14 mouse cellular contexts compared by ENCODE assay signal in the genomic region with DNA sequence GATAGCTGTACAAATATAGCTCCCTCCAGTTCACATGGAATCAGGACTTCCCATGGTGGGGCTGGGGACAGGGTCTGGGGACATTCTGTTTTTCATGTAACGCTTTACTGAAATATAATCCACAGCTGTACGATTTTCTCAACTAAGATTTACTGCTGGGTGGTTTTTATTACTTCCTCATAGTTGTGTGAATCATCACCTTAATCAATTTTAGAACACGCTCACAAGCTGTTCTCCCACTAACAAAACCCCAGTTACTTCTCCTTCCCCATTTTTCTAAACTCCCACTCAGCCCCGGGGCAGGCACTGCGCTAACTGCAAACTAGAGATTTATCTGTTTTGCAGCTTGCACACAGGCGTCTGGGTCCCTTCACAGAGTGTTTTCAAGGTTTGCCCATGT. TPM values are rescaled to one million over a fixed set of nuclear protein-coding genes. Genes with fewer than 3 reads are reported as not detected.
DNase-seq lines count a peak whose midpoint lies in the region; ATAC-seq and TF ChIP-seq lines count a peak whose summit lies in the region.
"Had no signal": no experiment of that assay in that cellular context is flagged by ENCODE, and none has a peak within 500 bp of the region (broad histone marks: within the 10 kb centered on the region; RNA-seq: fewer than 3 reads in every experiment).

No protein-coding gene starts in this region.

- 11% methylated on average over 6 of the region's 6 CpGs for WGBS in kidney, embryonic 14.5 days
- WGBS in lung, postnatal 0 days: 77% methylated on average over 6 of the region's 6 CpGs

- no peaks in the 10 kb centered on the region for H3K36me3 ChIP-seq in kidney, embryonic 14.5 days (ENCODE audit: control insufficient read depth, insufficient read depth, low read length)
- no peaks in the 10 kb centered on the region for H3K36me3 ChIP-seq in lung, postnatal 0 days (ENCODE audit: insufficient read depth, low read length)
- H3K36me3 ChIP-seq: limb, embryonic 13.5 days had no signal

- TF ChIP-seq CTCF in lung, postnatal 0 days (IDR thresholded peaks at IDR 0.05): no peak

- no peak overlapping the region for H3K27ac ChIP-seq in kidney, embryonic 14.5 days (ENCODE audit: low read depth, low read length)
- no peak overlapping the region for H3K27ac ChIP-seq in lung, postnatal 0 days (ENCODE audit: low read length)
- H3K27ac ChIP-seq: limb, embryonic 13.5 days had no signal

- no peaks in the 10 kb centered on the region for H3K9me3 ChIP-seq in kidney, embryonic 14.5 days (ENCODE audit: control insufficient read depth, low read length)
- no peaks in the 10 kb centered on the region for H3K9me3 ChIP-seq in lung, postnatal 0 days (ENCODE audit: low read length)
- H3K9me3 ChIP-seq: limb, embryonic 13.5 days had no signal

- no peak for DNase-seq in kidney, adult 9 months
- DNase-seq in lung, postnatal 36 days: peak; percentile 18
- DNase-seq in lung, postnatal 0 days (ENCODE audit: low spot score): no peak
- DNase-seq in retina, postnatal 1 day: no peak
- no peak for DNase-seq in c-Kit-positive CD71-positive TER-119-positive erythroid progenitor cells, embryonic 14.5 days (ENCODE audit: low spot score)
- DNase-seq: adrenal gland, adult 8-10 months; cerebellum, adult 8-10 months; thymus, adult 2 months had no signal

- H3K9ac ChIP-seq in kidney, embryonic 14.5 days (ENCODE audit: low read depth, low read length): no peak overlapping the region
- H3K9ac ChIP-seq in lung, postnatal 0 days (replicated peaks; ENCODE audit: low read depth): no peak overlapping the region
- H3K9ac ChIP-seq: limb, embryonic 13.5 days had no signal

- peaks cover 6% of the 10 kb centered on the region; the same call in 1 of the 2 replicates for H3K4me1 ChIP-seq in kidney, embryonic 14.5 days (ENCODE audit: control insufficient read depth, insufficient read depth, low read length)
- H3K4me1 ChIP-seq in lung, postnatal 0 days (ENCODE audit: insufficient read depth, low read depth, low read length): no peaks in the 10 kb centered on the region

- ATAC-seq in kidney, embryonic 14.5 days (ENCODE audit: low FRiP score, low TSS enrichment): peak; percentile 39; the same call in 1 of the 2 replicates
- ATAC-seq in lung, postnatal 0 days: no peak
- ATAC-seq in common myeloid progenitor, adult 5-6 weeks (replicated peaks; ENCODE audit: low read depth, poor library complexity, severe bottlenecking): peak; percentile 96
- peak; percentile 59 for ATAC-seq in monocyte, adult 5-6 weeks (replicated peaks; ENCODE audit: insufficient number of reproducible peaks, low FRiP score, low TSS enrichment, poor library complexity, severe bottlenecking)
- ATAC-seq: forebrain, embryonic 14.5 days; Patski had no signal

- no peaks in the 10 kb centered on the region for H3K27me3 ChIP-seq in kidney, embryonic 14.5 days (ENCODE audit: control insufficient read depth, insufficient read depth, low read length)
- no peaks in the 10 kb centered on the region for H3K27me3 ChIP-seq in lung, postnatal 0 days (replicated peaks; ENCODE audit: insufficient read depth, low read length)
- H3K27me3 ChIP-seq: limb, embryonic 13.5 days; Patski had no signal

- no peak overlapping the region for H3K4me2 ChIP-seq in kidney, embryonic 14.5 days (replicated peaks; ENCODE audit: low read depth, low read length)
- H3K4me2 ChIP-seq in lung, postnatal 0 days (replicated peaks; ENCODE audit: low read depth, low read length): no peak overlapping the region
- H3K4me2 ChIP-seq: limb, embryonic 13.5 days had no signal

- TF ChIP-seq EP300 in lung, postnatal 0 days (IDR thresholded peaks at IDR 0.05): no peak

- H3K4me3 ChIP-seq in kidney, embryonic 14.5 days (ENCODE audit: low read length): no peak overlapping the region
- no peak overlapping the region for H3K4me3 ChIP-seq in lung, postnatal 0 days (ENCODE audit: low read depth, low read length)
- H3K4me3 ChIP-seq: limb, embryonic 13.5 days had no signal

RNA-seq across cellular contexts. Expression of gene Slc44a1, which starts 28.8 kb away (rescaled TPM):
- 26.8 and 48.8 TPM in 2 replicates for polyA plus RNA-seq in kidney, embryonic 14.5 days (2014; fragmentation: Nextera tagmentation; extraction: Ambion mirVana)
- polyA plus RNA-seq in lung, postnatal 0 days (2015; fragmentation: Nextera tagmentation; extraction: Ambion mirVana): 30.4 and 31.7 TPM in 2 replicates
- total RNA-seq in common myeloid progenitor, adult 5-6 weeks (2017): 8.1 and 8.6 TPM in 2 replicates
- total RNA-seq in monocyte, adult 5-6 weeks (2017): 11.0 to 21.2 TPM (median 12.1 TPM) in 3 replicates
